Mouse (Mus musculus) 416B (cell line): Measurements from ENCODE around the gene Col4a5.

ENCODE experiments used
- DNase-seq: peaks from one replicate; pipeline ENCODE4 v3.0.0; 2011; ENCODE audit warnings: low read depth

Gene Col4a5

GRCm38 (mm10) chrX:141475110-141475509 lies at the start of gene Col4a5:
Col4a5 (plus strand) TSS chrX:141475385.
- DNase-seq, result no peak

GRCm38 (mm10) chrX:141436780-141437179 lies 38.4 kb upstream of the Col4a5 start:
- DNase-seq, result no peak

GRCm38 (mm10) chrX:141439423-141439822 lies 35.8 kb upstream of the Col4a5 start:
- peak; percentile 53 for DNase-seq

GRCm38 (mm10) chrX:141447936-141448335 lies 27.2 kb upstream of the Col4a5 start:
- no peak for DNase-seq

GRCm38 (mm10) chrX:141473470-141474302 lies 1.5 kb upstream of the Col4a5 start, which contains the start of gene Col4a6:
Col4a6 (minus strand) TSS chrX:141474076.
- DNase-seq, result no peak

- no peak for DNase-seq
Observed at GRCm38 (mm10) chrX:141475566-141476327, 562 bp downstream of the Col4a5 start.

GRCm38 (mm10) chrX:141494545-141494944 lies 19.4 kb downstream of the Col4a5 start:
- no peak for DNase-seq

GRCm38 (mm10) chrX:141503125-141503524 lies 27.9 kb downstream of the Col4a5 start:
- DNase-seq, result no peak

- peak; percentile 42 for DNase-seq
Observed at GRCm38 (mm10) chrX:141533447-141533846, 58.3 kb downstream of the Col4a5 start.

- no peak for DNase-seq
Observed at GRCm38 (mm10) chrX:141547471-141547870, 72.3 kb downstream of the Col4a5 start.

- peak; percentile 28 for DNase-seq
Observed at GRCm38 (mm10) chrX:141590242-141590641, 115.1 kb downstream of the Col4a5 start.

GRCm38 (mm10) chrX:141721725-141722124 lies 246.5 kb downstream of the Col4a5 start:
- no peak for DNase-seq

- DNase-seq, result no peak
Observed at GRCm38 (mm10) chrX:141723936-141724335, 248.8 kb downstream of the Col4a5 start.

- no peak for DNase-seq
Observed at GRCm38 (mm10) chrX:141724391-141724891, 249.3 kb downstream of the Col4a5 start.

- no peak for DNase-seq
Observed at GRCm38 (mm10) chrX:141724937-141725918, 250.0 kb downstream of the Col4a5 start, which contains the start of gene Irs4. Irs4 (minus strand) TSS chrX:141725263.

- DNase-seq, result no peak
Observed at GRCm38 (mm10) chrX:141729570-141729969, 254.4 kb downstream of the Col4a5 start.
